Mouse (Mus musculus): ENCODE results near the gene Wdr1.

DNA sequence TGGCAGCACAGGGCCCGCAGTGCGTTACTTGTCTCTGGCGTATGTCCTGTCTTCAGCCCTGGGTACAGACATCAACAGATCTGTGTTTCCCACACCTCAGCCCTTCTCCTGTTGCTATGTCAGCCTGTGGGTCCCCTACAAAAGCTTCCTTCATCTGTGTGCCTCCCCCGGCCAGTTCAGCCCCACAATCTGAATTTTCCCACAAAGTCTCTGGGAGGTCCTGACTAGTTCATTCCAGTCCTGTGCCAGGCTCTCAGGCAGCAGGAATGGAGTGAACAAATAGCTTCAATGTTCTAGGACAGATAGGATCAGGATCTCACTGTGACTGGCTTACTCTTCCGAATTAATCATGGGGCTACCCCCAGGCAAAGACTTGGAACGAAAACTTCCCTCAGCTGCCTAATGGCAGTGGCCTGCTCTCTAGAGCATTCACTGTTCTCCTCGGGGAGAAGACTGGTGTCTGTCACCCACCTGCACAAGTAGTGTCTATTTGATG is 63.7 kb downstream of the Wdr1 start:
- TF ChIP-seq EP300 (optimal IDR thresholded peaks at IDR 0.05) (no peak), CTCF (IDR thresholded peaks at IDR 0.05; ENCODE audit: low read depth) (no peak)

Data from stomach, postnatal 0 days (tissue).